Mouse (Mus musculus): ENCODE measurements at regions not wholly inside any gene's neighbourhood (a gene's known extent, or its start where the extent isn't known, plus 50 kb on each side); places are given as distances from the start of the nearest gene placed in this dataset.

- WGBS, result 76% methylated on average over 2 of the region's 2 CpGs
- H3K9me3 ChIP-seq (ENCODE audit: control insufficient read depth, low read depth, low read length), result no peaks in the 10 kb centered on the region
- H3K4me2 ChIP-seq (replicated peaks; ENCODE audit: low read depth, low read length), result no peak overlapping the region
- ATAC-seq (ENCODE audit: insufficient number of reproducible peaks, insufficient read depth, low FRiP score, low read depth), result no peak
- H3K36me3 ChIP-seq (ENCODE audit: control insufficient read depth, insufficient read depth, low read length), result no peaks in the 10 kb centered on the region
- H3K4me1 ChIP-seq (ENCODE audit: control insufficient read depth, insufficient read depth, low read length), result no peaks in the 10 kb centered on the region
- no peak overlapping the region for H3K4me3 ChIP-seq (ENCODE audit: low read depth, low read length)
- H3K27me3 ChIP-seq (ENCODE audit: control insufficient read depth, insufficient read depth, low read length), result no peaks in the 10 kb centered on the region
- no peak overlapping the region for H3K9ac ChIP-seq (replicated peaks; ENCODE audit: low read depth, low read length)
- H3K27ac ChIP-seq (ENCODE audit: low read length), result no peak overlapping the region
Observed at GRCm38 (mm10) chr9:93880112-93880511, 657.8 kb downstream of the 1190002N15Rik start.

GRCm38 (mm10) chr9:93879572-93879971 is 658.3 kb downstream of the 1190002N15Rik start:
- no peaks in the 10 kb centered on the region for H3K4me1 ChIP-seq (ENCODE audit: control insufficient read depth, insufficient read depth, low read length)
- ATAC-seq (ENCODE audit: insufficient number of reproducible peaks, insufficient read depth, low FRiP score, low read depth), result no peak
- 85% methylated on average over 2 of the region's 2 CpGs for WGBS
- H3K4me3 ChIP-seq (ENCODE audit: low read depth, low read length), result no peak overlapping the region
- no peak overlapping the region for H3K4me2 ChIP-seq (replicated peaks; ENCODE audit: low read depth, low read length)
- H3K27ac ChIP-seq (ENCODE audit: low read length), result no peak overlapping the region
- H3K36me3 ChIP-seq (ENCODE audit: control insufficient read depth, insufficient read depth, low read length), result no peaks in the 10 kb centered on the region
- no peaks in the 10 kb centered on the region for H3K9me3 ChIP-seq (ENCODE audit: control insufficient read depth, low read depth, low read length)
- H3K9ac ChIP-seq (replicated peaks; ENCODE audit: low read depth, low read length), result no peak overlapping the region
- H3K27me3 ChIP-seq (ENCODE audit: control insufficient read depth, insufficient read depth, low read length), result no peaks in the 10 kb centered on the region

GRCm38 (mm10) chr9:93870778-93871177 is 667.1 kb downstream of the 1190002N15Rik start:
- H3K27me3 ChIP-seq (ENCODE audit: control insufficient read depth, insufficient read depth, low read length), result no peaks in the 10 kb centered on the region
- no peaks in the 10 kb centered on the region for H3K4me1 ChIP-seq (ENCODE audit: control insufficient read depth, insufficient read depth, low read length)
- ATAC-seq (ENCODE audit: insufficient number of reproducible peaks, insufficient read depth, low FRiP score, low read depth), result no peak
- no peak overlapping the region for H3K27ac ChIP-seq (ENCODE audit: low read length)
- H3K36me3 ChIP-seq (ENCODE audit: control insufficient read depth, insufficient read depth, low read length), result no peaks in the 10 kb centered on the region
- H3K9ac ChIP-seq (replicated peaks; ENCODE audit: low read depth, low read length), result no peak overlapping the region
- WGBS, result 82% methylated on average over 7 of the region's 7 CpGs
- H3K9me3 ChIP-seq (ENCODE audit: control insufficient read depth, low read depth, low read length), result no peaks in the 10 kb centered on the region
- no peak overlapping the region for H3K4me3 ChIP-seq (ENCODE audit: low read depth, low read length)
- no peak overlapping the region for H3K4me2 ChIP-seq (replicated peaks; ENCODE audit: low read depth, low read length)

- ATAC-seq (ENCODE audit: insufficient number of reproducible peaks, insufficient read depth, low FRiP score, low read depth), result no peak
Observed at GRCm38 (mm10) chr9:93857937-93858336, 679.9 kb downstream of the 1190002N15Rik start.

GRCm38 (mm10) chr9:93846411-93846810 is 691.5 kb downstream of the 1190002N15Rik start:
- no peaks in the 10 kb centered on the region for H3K36me3 ChIP-seq (ENCODE audit: control insufficient read depth, insufficient read depth, low read length)
- no peak for ATAC-seq (ENCODE audit: insufficient number of reproducible peaks, insufficient read depth, low FRiP score, low read depth)
- no peak overlapping the region for H3K9ac ChIP-seq (replicated peaks; ENCODE audit: low read depth, low read length)

More at GRCm38 (mm10) chr9:93857937-93858336, 679.9 kb downstream of the 1190002N15Rik start:
- no peaks in the 10 kb centered on the region for H3K9me3 ChIP-seq (ENCODE audit: control insufficient read depth, low read depth, low read length)
- H3K9ac ChIP-seq (replicated peaks; ENCODE audit: low read depth, low read length), result no peak overlapping the region
- no peaks in the 10 kb centered on the region for H3K27me3 ChIP-seq (ENCODE audit: control insufficient read depth, insufficient read depth, low read length)
- WGBS, result 61% methylated on average over 2 of the region's 2 CpGs
- H3K4me1 ChIP-seq (ENCODE audit: control insufficient read depth, insufficient read depth, low read length), result no peaks in the 10 kb centered on the region
- no peak overlapping the region for H3K4me3 ChIP-seq (ENCODE audit: low read depth, low read length)
- no peaks in the 10 kb centered on the region for H3K36me3 ChIP-seq (ENCODE audit: control insufficient read depth, insufficient read depth, low read length)
- no peak overlapping the region for H3K4me2 ChIP-seq (replicated peaks; ENCODE audit: low read depth, low read length)
- no peak overlapping the region for H3K27ac ChIP-seq (ENCODE audit: low read length)

GRCm38 (mm10) chr9:93843869-93844268 is 694.0 kb downstream of the 1190002N15Rik start:
- WGBS, result 77% methylated on average over 5 of the region's 5 CpGs
- H3K4me3 ChIP-seq (ENCODE audit: low read depth, low read length), result no peak overlapping the region
- no peaks in the 10 kb centered on the region for H3K27me3 ChIP-seq (ENCODE audit: control insufficient read depth, insufficient read depth, low read length)

More at GRCm38 (mm10) chr9:93846411-93846810, 691.5 kb downstream of the 1190002N15Rik start:
- no peak overlapping the region for H3K4me3 ChIP-seq (ENCODE audit: low read depth, low read length)
- H3K9me3 ChIP-seq (ENCODE audit: control insufficient read depth, low read depth, low read length), result no peaks in the 10 kb centered on the region
- H3K27me3 ChIP-seq (ENCODE audit: control insufficient read depth, insufficient read depth, low read length), result no peaks in the 10 kb centered on the region
- H3K27ac ChIP-seq (ENCODE audit: low read length), result no peak overlapping the region
- H3K4me1 ChIP-seq (ENCODE audit: control insufficient read depth, insufficient read depth, low read length), result no peaks in the 10 kb centered on the region
- H3K4me2 ChIP-seq (replicated peaks; ENCODE audit: low read depth, low read length), result no peak overlapping the region

More at GRCm38 (mm10) chr9:93843869-93844268, 694.0 kb downstream of the 1190002N15Rik start:
- no peak overlapping the region for H3K27ac ChIP-seq (ENCODE audit: low read length)
- H3K36me3 ChIP-seq (ENCODE audit: control insufficient read depth, insufficient read depth, low read length), result no peaks in the 10 kb centered on the region
- no peak for ATAC-seq (ENCODE audit: insufficient number of reproducible peaks, insufficient read depth, low FRiP score, low read depth)
- H3K4me2 ChIP-seq (replicated peaks; ENCODE audit: low read depth, low read length), result no peak overlapping the region
- no peak overlapping the region for H3K9ac ChIP-seq (replicated peaks; ENCODE audit: low read depth, low read length)
- no peaks in the 10 kb centered on the region for H3K9me3 ChIP-seq (ENCODE audit: control insufficient read depth, low read depth, low read length)
- no peaks in the 10 kb centered on the region for H3K4me1 ChIP-seq (ENCODE audit: control insufficient read depth, insufficient read depth, low read length)

Measured in stomach, embryonic 14.5 days (tissue).